Mouse (Mus musculus) midbrain, embryonic 14.5 days (tissue): ENCODE measurements around the gene Ppil2. TPM values are rescaled to one million over a fixed set of nuclear protein-coding genes. Genes with fewer than 3 reads are reported as not detected.

Experiments used
- microRNA counts: library from miRNA; unstranded; fragments of <30 nt; microRNA quantifications from one replicate; lab custom pipeline; 2016
- microRNA-seq: library from miRNA; unstranded; fragments of <30 nt; microRNA quantifications from one replicate; pipeline ENCODE4, GENCODE M21; 2016
- polyA plus RNA-seq: library from polyadenylated mRNA; unstranded; fragments of >200 nt; fragmentation: Nextera tagmentation; extraction: Ambion mirVana; gene quantifications from 2 replicates; pipeline ENCODE4 v1.2.1, GENCODE M21; 2014

Gene Ppil2
- polyA plus RNA-seq, 1 experiment from 2014 or later: 145 TPM

MicroRNAs encoded within 50 kb of the gene (microRNA counts, 519-probe panel; counts per million panel counts)
- microRNA mmu-miR-130b (lab: Ali Mortazavi, UCI) (6,225 counts per million, percentile 79 among the panel's probes with 10 or more counts), microRNA mmu-miR-301b (lab: Ali Mortazavi, UCI) (4,590 counts per million, percentile 36 among the panel's probes with 10 or more counts)

Small RNAs within 50 kb of the gene (microRNA-seq; reads per million reads assigned to microRNA genes)
- gene Mir130b (7,667 reads per million, percentile 95 among the genes with 10 or more reads in this experiment), gene Mir301b (237 reads per million, percentile 64 among the genes with 10 or more reads in this experiment)

Other genes with a start within 250 kb of the Ppil2 start
- gene Igll1, start 247.3 kb downstream of the Ppil2 start, polyA plus RNA-seq: not detected in 2 replicates
- gene Top3b, start 240.5 kb downstream of the Ppil2 start, polyA plus RNA-seq: 67.5 and 71.9 TPM in 2 replicates
- 0.84 and 1.3 TPM in 2 replicates for gene Vpreb1, start 240.4 kb downstream of the Ppil2 start, polyA plus RNA-seq
- gene Ppm1f, start 214.8 kb downstream of the Ppil2 start, polyA plus RNA-seq: 15.5 and 17.4 TPM in 2 replicates
- 214 and 219 TPM in 2 replicates for gene Mapk1, start 127.9 kb downstream of the Ppil2 start, polyA plus RNA-seq
- gene Ypel1, start 41.6 kb downstream of the Ppil2 start, polyA plus RNA-seq: 169 and 174 TPM in 2 replicates
- 14.8 and 15.8 TPM in 2 replicates for gene 2610318N02Rik, start 13.9 kb upstream of the Ppil2 start, polyA plus RNA-seq
- gene Sdf2l1, start 21.1 kb upstream of the Ppil2 start, polyA plus RNA-seq: 20.3 and 23.2 TPM in 2 replicates
- 34.2 and 46.8 TPM in 2 replicates for gene Ydjc, start 33.4 kb upstream of the Ppil2 start, polyA plus RNA-seq
- gene Ccdc116, start 36.0 kb upstream of the Ppil2 start, polyA plus RNA-seq: 2.0 and 2.7 TPM in 2 replicates
- 272 and 297 TPM in 2 replicates for gene Ube2l3, start 91.4 kb upstream of the Ppil2 start, polyA plus RNA-seq
- 1.8 and 2.0 TPM in 2 replicates for gene Rimbp3, start 97.3 kb upstream of the Ppil2 start, polyA plus RNA-seq
- gene Hic2, start 122.3 kb upstream of the Ppil2 start, polyA plus RNA-seq: 6.4 and 7.7 TPM in 2 replicates
- 25.3 and 38.0 TPM in 2 replicates for gene Tmem191c, start 164.8 kb upstream of the Ppil2 start, polyA plus RNA-seq
- gene Serpind1, start 220.1 kb upstream of the Ppil2 start, polyA plus RNA-seq: 0.38 and 1.5 TPM in 2 replicates